Mouse (Mus musculus) lung, postnatal 0 days (tissue): ENCODE results near the gene Ugt8a. TPM values are rescaled to one million over a fixed set of nuclear protein-coding genes. Genes with fewer than 3 reads are reported as not detected.
A peak's percentile ranks its signal among the peaks of the same experiment; 100 is the strongest.

Experiments
- ATAC-seq: fragments of 200-750 bp; cut with Nextera tagmentation; 2 replicates; pipeline ENCODE4 v1.8.0; 2017; ENCODE audit warnings: moderate library complexity
- DNase-seq: peaks from one replicate; pipeline ENCODE4 v3.0.0-alpha.2; 2016; ENCODE audit warnings: low spot score
- H3K27ac ChIP-seq: fragments of 300-500 bp; sonication (generic); 2 replicates; pipeline ENCODE4 v1.5.1; 2014; ENCODE audit warnings: antibody characterized with exemption, mild to moderate bottlenecking, low read length, mixed read lengths
- H3K27me3 ChIP-seq: fragments of 300-500 bp; sonication (generic); replicated peaks from 2 replicates; pipeline ENCODE4 v1.6.1; 2014; ENCODE audit warnings: low read length, mixed read lengths; ENCODE audit not compliant: insufficient read depth
- H3K36me3 ChIP-seq: fragments of 300-500 bp; sonication (generic); 2 replicates; pipeline ENCODE4 v1.6.1; 2014; ENCODE audit warnings: low read length, mixed read lengths; ENCODE audit not compliant: insufficient read depth
- H3K4me1 ChIP-seq: fragments of 300-500 bp; sonication (generic); 2 replicates; pipeline ENCODE4 v1.6.1; 2014; ENCODE audit warnings: antibody characterized with exemption, low read depth, low read length, mixed read lengths; ENCODE audit not compliant: insufficient read depth
- H3K4me2 ChIP-seq: fragments of 300-500 bp; sonication (generic); replicated peaks from 2 replicates; pipeline ENCODE4 v1.6.1; 2014; ENCODE audit warnings: low read depth, mild to moderate bottlenecking, low read length, moderate library complexity, mixed read lengths
- H3K4me3 ChIP-seq: fragments of 300-500 bp; sonication (generic); 2 replicates; pipeline ENCODE4 v1.5.1; 2014; ENCODE audit warnings: low read depth, low read length
- H3K9ac ChIP-seq: fragments of 300-500 bp; sonication (generic); replicated peaks from 2 replicates; pipeline ENCODE4 v1.6.1; 2014; ENCODE audit warnings: low read depth, mild to moderate bottlenecking
- H3K9me3 ChIP-seq: fragments of 300-500 bp; sonication (generic); 2 replicates; pipeline ENCODE4 v1.6.1; 2016; ENCODE audit warnings: low read length, mixed read lengths
- CTCF ChIP-seq: IDR thresholded peaks from 2 replicates; pipeline ENCODE4 v1.5.1; 2016; ENCODE audit warnings: antibody characterized with exemption, mild to moderate bottlenecking
- EP300 ChIP-seq: IDR thresholded peaks from 2 replicates; pipeline ENCODE4 v1.6.1; 2016; ENCODE audit warnings: antibody characterized with exemption, mild to moderate bottlenecking, control low read depth
- WGBS: fragments of 180-500 bp; shearing (Covaris S2); extraction: QIAGEN DNeasy Blood & Tissue Kit; methylation state at CpG from one replicate; pipeline ENCODE4 v1.1.7; 2014; 5-methylcytosine and 5-hydroxymethylcytosine counted together
- polyA plus RNA-seq: library from polyadenylated mRNA; unstranded; fragments of >200 nt; fragmentation: Nextera tagmentation; extraction: Ambion mirVana; gene quantifications from 2 replicates; pipeline ENCODE4 v1.2.1, GENCODE M21; 2015

Ugt8a gene
- polyA plus RNA-seq, 1 experiment from 2014 or later = 1.0 TPM

DNA sequence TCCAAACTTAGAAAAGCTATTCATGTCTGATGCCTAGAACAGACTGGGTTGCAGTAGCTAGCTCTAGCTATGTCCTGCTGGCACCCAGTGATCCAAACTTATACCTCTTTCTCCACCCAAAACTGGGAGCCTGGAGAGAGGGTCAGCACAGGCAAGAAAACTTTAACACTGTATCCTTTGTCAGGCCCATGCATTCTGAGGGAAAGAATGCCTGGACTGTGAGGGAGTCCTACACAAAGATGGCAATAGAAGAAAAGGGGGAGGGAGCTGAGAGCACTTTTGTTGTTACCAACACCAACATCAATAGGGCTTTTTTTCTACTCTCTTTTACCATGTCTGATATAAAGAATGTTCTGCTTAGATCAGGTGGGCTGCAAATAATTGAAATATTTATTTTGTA, 55.4 kb downstream of the Ugt8a start:
- H3K36me3 ChIP-seq = no peaks in the 10 kb centered on the region
- ATAC-seq (no peak), DNase-seq (no peak)
- no peak overlapping the region for H3K9ac ChIP-seq
- no peaks in the 10 kb centered on the region for H3K4me1 ChIP-seq
- no peak overlapping the region for H3K27ac ChIP-seq
- no peak overlapping the region for H3K4me3 ChIP-seq
- H3K9me3 ChIP-seq = no peaks in the 10 kb centered on the region
- H3K4me2 ChIP-seq = no peak overlapping the region
- TF ChIP-seq EP300 = no peak
- no peak for TF ChIP-seq CTCF
- no peaks in the 10 kb centered on the region for H3K27me3 ChIP-seq

DNA sequence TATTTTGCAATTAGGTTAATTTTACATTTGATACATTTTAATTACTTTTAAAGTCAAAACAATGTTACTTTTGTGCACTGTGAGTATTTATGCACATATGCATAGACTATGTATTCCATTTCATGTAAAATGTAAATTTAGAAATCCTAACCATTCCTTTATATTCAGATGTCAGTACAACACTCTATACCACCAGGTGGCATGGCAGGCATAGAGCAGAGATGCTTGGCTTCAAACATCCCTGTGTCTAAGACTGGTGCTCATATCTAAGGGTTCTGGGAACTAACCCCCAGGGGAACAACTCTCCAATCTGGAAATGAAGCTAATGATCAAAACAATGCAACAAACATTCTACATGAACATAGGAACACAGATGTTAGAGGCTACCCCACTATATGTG, 56.6 kb downstream of the Ugt8a start:
- no peak for ATAC-seq
- no peak overlapping the region for H3K9ac ChIP-seq
- H3K36me3 ChIP-seq = no peaks in the 10 kb centered on the region
- no peaks in the 10 kb centered on the region for H3K27me3 ChIP-seq
- no peak for DNase-seq
- no peak overlapping the region for H3K4me2 ChIP-seq
- H3K9me3 ChIP-seq = no peaks in the 10 kb centered on the region
- H3K4me3 ChIP-seq = no peak overlapping the region
- H3K4me1 ChIP-seq = no peaks in the 10 kb centered on the region
- TF ChIP-seq EP300 = no peak
- 0 out of 2 replicates have a peak, but pooled peaks have one; percentile 12 for TF ChIP-seq CTCF
- no peak overlapping the region for H3K27ac ChIP-seq

DNA sequence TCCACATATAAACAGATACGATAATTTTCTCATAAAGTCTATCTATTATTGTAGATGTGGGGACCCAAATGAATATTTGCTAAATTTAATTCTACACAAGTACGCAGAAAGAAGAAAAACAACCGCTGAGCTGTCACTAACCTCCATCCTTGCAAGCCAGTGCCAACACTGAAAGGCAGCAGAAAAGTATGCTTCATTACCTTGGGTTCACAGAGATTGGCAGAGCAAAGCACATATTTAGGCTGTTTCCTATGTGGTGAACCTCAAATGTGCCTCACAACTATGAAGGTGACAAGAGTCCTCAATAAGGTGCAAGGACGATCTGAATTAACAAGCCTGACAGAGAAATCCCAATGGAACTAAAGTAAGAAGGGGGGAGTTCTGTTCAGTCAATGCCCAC, 64.0 kb downstream of the Ugt8a start:
- WGBS = 81% methylated on average over 4 of the region's 4 CpGs
- ATAC-seq (no peak), DNase-seq (no peak)
- no peaks in the 10 kb centered on the region for H3K27me3 ChIP-seq
- no peak overlapping the region for H3K27ac ChIP-seq
- no peaks in the 10 kb centered on the region for H3K4me1 ChIP-seq
- H3K36me3 ChIP-seq = no peaks in the 10 kb centered on the region
- no peak for TF ChIP-seq CTCF
- no peak overlapping the region for H3K9ac ChIP-seq
- no peaks in the 10 kb centered on the region for H3K9me3 ChIP-seq
- H3K4me3 ChIP-seq = no peak overlapping the region
- no peak overlapping the region for H3K4me2 ChIP-seq

DNA sequence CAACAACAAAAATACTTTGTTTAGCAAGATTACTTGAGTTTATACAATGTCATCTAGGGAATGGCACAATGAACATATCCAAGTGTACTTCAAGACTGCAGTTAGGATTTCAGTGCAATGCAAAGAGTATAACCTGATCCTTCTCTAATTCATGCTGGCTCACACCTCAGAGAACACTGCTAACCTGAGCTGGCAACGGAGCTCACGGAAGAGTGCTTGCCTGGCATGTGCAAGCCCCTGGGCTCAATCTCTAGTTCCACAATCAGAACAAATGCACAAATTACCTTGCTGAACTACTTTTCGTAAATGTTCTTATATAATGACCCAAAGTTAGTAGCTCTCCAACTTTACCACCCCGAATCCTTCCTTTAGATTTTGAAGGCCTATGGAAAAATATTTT, 68.5 kb downstream of the Ugt8a start:
- 90% methylated on average over 4 of the region's 4 CpGs for WGBS
- DNase-seq (no peak), ATAC-seq (no peak)
- Histone ChIP-seq H3K27me3 (no peaks in the 10 kb centered on the region), H3K36me3 (no peaks in the 10 kb centered on the region), H3K4me2 (no peak overlapping the region), H3K4me1 (no peaks in the 10 kb centered on the region), H3K4me3 (no peak overlapping the region), H3K9me3 (no peaks in the 10 kb centered on the region), H3K27ac (no peak overlapping the region), H3K9ac (no peak overlapping the region)
- no peak for TF ChIP-seq EP300
- TF ChIP-seq CTCF = no peak

DNA sequence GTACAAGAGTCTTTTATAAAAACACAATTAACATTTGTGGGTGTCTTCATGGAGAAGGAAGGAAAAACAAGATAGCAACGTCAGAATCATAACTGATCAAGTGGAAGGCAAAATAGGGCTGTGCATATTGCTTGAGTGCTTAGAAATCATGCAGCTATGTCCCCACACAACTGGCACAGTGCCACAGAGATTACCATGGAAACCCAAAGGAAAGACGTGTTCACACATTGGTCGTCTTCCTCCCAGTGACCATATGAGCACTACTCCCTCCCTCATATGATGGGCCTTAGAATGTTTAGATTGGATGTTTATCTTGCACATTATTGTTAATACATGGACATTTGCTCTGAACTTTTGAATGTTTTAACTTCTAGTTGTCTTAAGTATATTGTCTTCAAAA, 76.8 kb downstream of the Ugt8a start:
- 36% methylated on average over 3 of the region's 3 CpGs for WGBS
- H3K4me1 ChIP-seq = no peaks in the 10 kb centered on the region
- no peak overlapping the region for H3K4me2 ChIP-seq
- H3K36me3 ChIP-seq = no peaks in the 10 kb centered on the region
- ATAC-seq (no peak), DNase-seq (no peak)
- TF ChIP-seq CTCF = no peak
- TF ChIP-seq EP300 = no peak
- no peak overlapping the region for H3K4me3 ChIP-seq
- no peaks in the 10 kb centered on the region for H3K27me3 ChIP-seq
- H3K27ac ChIP-seq = no peak overlapping the region
- no peak overlapping the region for H3K9ac ChIP-seq
- H3K9me3 ChIP-seq = no peaks in the 10 kb centered on the region

DNA sequence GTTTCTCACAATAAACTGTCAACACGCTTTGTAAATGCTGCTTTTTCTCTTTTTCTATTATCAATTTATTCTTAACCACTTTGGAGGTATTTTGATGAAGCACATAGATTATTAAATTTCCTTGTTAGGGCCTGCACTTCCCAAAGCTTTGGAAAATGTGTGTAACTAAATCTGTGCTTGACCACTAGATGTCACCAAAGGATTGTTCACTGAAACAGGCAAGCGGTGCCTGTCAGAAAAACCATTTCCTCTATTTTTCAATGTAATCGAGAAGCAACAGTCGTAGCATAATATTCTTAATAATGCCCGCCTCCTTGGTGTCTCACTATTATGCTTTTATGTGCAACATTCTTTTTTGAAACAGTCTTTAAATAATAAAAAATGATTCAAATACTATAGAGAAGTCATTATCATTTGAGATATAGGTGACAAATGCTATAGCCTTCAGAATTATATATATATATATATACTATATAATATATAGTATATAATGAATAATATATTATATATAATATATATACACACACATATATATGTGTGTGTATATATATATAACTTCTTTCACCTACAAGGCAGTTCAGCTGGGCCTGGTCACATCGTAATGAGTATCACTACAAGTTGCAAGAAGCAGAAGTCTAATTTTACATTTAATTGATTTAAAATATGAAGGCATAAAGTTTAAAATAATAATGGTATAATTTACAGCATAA, 89.1 kb downstream of the Ugt8a start:
- no peak for ATAC-seq
- WGBS = 19% methylated on average over 6 of the region's 6 CpGs
- Histone ChIP-seq H3K27ac (no peak overlapping the region), H3K9ac (no peak overlapping the region), H3K9me3 (no peaks in the 10 kb centered on the region), H3K4me2 (no peak overlapping the region), H3K27me3 (no peaks in the 10 kb centered on the region), H3K4me1 (no peaks in the 10 kb centered on the region), H3K36me3 (no peaks in the 10 kb centered on the region), H3K4me3 (no peak overlapping the region)
- TF ChIP-seq EP300 = no peak
- TF ChIP-seq CTCF = peak; percentile 85
- DNase-seq = peak; percentile 77

DNA sequence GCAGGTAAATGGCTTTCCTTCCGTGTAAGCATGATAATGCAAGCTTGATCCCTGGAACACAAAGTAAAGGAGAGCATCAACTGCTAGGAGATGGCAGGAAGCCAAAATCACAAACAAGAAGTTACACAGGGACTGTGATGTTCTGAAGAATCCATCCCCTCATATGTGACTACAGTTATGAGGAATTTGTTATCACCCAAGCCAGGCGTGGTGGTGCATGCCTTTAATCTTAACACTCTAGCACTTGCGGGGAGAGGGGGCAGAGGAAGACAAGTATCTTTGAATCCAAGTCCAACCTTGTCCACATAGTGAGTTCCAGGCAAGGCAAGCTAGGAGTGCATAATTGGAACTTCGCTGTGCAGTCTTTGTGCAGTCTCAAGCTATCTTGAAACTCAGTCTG, 110.4 kb downstream of the Ugt8a start:
- Histone ChIP-seq H3K4me2 (no peak overlapping the region), H3K9me3 (no peaks in the 10 kb centered on the region), H3K27ac (no peak overlapping the region), H3K4me3 (no peak overlapping the region), H3K36me3 (no peaks in the 10 kb centered on the region), H3K9ac (no peak overlapping the region), H3K27me3 (no peaks in the 10 kb centered on the region), H3K4me1 (no peaks in the 10 kb centered on the region)
- TF ChIP-seq CTCF (no peak), EP300 (no peak)
- DNase-seq (no peak), ATAC-seq (no peak)
- WGBS = 61% methylated on average over 4 of the region's 4 CpGs
